Mouse (Mus musculus) c-Kit-positive CD71-positive TER-119-negative erythroid progenitor cells, embryonic 14.5 days (primary cell): ENCODE data around the gene Rcvrn.

Source experiments
- DNase-seq: peaks from one replicate; pipeline ENCODE4 v3.0.0-alpha.2; 2013; ENCODE audit warnings: low read depth

Gene Rcvrn

DNA sequence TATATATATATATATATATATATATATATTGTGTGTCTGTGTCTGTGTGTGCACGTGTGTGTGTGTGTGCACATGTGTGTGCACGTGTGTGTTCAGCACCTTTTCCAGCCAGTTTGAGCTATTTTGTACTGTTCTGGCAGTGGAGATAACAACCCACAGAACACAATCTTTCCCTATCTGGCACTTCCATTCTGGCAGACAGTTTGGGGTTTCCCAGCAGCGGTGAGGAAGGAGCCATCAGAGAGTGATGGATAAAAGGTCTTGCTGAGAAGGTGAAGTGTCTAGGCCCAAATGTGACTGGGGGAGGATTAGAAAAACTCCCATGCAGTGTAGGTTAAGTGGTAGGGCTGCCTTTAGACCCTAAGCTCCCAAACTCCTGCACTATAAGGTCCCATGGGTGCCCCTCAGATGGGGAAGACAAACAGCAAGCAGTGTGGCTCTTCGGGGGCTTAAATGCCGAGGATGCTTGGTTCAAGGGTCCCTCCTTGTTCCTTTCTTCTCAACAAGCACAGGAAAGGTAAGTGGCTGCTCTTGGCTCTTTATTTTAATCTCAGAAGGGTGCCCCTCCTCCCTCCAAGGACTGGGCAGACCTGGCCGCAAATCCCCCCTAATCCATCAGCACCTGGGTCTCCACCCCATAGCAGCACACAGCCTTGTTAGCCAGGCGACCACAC, at the start of gene Rcvrn:
Gene Rcvrn, plus strand, starts transcription at position 624 of the 674 bp plus-strand sequence.
- DNase-seq, result no peak

DNA sequence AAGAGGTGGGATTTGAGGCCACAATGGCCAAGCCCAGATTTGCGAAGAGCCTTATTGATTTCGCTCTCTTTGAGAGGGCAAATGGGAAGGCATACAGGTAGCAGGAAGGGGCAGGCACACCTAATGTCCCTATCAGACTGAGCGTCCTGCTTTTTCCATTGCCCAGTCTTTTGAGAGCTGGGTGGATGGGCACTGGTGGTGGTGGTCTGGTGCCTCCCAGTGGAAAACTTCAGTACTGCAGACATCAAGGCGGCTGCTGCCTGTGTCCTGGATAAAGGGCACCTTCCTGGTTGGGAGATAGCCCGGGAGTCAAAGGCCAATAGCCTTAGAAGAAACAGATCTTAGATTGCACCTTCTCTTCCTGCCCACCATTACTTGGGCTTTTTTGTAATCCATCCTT, 47.4 kb upstream of the Rcvrn start:
- DNase-seq, result no peak

DNA sequence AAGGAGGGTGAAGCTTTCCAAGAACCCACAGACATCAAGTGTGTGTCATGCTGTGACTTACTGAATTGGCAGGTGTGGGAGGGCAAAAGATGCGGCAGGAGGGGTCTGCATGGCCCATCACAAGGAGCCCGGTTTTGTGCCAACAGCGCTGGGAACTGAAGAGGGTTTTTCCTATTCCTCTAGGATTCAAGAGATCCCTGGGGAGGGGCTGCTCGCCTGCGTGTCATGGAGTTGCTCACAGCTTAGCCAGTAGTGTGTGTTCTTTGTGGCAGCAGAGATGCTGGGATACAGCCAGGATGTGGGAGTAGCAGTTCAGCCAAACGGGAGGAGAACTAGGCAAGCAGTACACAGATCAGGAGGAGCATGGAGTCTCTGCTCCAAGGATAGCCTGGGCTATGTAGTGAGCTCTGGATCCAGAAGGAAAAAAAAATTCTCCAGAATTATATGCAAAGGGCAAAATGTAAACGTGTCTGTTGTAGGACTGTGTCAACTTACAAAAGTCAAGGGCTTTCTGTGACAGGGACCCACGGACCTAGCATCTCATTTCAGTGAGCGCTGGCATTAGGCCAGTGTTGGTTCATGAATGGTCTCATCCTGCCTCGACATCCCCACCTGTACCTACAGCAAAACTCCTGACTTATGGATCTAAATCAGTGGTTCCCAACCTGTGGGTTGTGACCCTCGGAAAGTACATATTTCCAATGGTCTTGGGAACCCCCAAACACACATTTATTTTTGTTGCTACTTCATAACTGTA, 46.3 kb upstream of the Rcvrn start:
- no peak for DNase-seq

DNA sequence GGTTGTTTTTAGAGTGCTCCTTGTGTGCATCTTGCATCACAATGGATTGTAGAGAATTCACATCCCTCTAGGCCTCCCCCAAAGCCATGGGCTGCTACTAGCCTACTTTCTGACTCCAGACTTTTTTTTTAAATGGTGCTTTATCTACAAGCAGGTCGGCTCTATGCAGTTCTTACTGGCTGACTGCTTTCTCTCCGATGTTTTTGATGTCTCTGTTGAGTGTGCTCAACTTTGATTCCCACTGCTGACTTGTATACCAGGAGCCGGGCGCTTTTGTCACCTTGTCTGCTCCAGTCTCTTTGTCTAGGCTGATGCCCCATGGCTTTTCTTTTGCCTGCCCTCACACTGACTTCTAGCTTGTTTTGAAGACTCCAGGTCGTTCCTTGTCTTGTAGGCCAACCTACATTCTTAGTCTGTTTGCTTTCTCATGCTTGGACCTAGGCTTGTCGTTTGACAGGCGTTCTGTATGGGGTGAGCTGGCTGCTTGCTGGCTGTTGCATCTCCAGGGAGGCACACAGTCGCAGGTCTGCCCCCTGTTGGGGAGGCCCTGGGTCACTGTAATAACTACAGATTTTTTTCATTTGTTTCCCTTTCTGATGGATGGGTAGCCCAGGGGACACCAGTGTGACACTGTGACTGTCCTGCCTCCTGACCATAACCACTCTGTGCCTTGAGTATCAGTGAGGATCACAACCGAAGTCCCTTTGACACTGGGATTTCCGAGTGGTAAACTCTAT, 45.0 kb upstream of the Rcvrn start:
- no peak for DNase-seq

DNA sequence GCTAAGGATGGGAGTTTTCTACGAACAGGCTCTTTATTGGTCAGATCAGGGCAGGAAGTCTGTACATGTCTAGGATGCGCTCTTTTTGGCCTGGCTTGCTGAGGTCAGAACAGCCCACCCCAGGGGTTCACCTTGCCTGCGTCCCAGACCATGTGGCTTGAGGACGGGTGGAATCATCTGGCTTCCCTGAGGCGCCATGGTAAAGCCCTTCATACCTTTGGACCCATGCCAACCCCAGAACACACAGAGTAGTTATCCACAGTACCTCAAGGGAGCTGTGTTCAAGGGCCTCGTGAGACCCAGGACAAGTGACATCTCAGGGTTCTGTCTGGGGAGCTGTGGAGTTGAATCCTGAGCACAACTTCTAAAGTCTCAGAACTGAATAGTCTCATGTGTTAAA, 43.4 kb upstream of the Rcvrn start:
- DNase-seq, result no peak

DNA sequence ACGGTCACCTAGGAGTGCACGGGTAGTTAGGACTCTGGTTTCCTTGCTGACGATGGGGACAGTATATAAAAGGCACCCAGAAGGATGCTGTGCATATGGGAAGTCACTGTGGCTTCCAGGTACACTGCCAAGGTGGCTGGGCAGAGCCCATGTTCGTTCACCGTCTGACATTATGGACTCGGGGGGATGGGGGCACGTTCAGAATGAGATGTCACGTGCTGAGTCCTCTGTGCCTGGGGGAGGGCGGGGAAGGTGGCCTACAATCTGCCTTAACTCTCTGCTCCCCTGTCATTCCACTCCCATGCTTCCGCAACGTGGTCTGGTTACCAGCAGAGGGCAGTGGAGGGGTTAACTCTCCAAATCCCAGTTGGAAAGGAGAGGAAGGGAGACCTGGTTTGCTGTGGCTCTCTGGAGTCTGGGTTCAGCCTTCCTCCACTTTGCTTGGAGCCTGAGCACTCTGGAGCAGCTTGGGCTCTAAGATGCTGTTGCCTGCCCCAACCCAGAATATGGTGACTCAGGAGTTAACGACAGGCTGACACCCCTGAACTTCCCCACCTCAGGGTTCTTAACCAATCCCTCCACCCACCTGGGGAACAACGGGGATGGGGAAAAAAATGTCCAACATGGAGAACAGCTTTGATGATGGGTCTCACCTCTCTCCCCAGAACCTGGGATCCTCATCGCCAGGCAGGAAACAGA, 42.8 kb upstream of the Rcvrn start:
- DNase-seq, result no peak

DNA sequence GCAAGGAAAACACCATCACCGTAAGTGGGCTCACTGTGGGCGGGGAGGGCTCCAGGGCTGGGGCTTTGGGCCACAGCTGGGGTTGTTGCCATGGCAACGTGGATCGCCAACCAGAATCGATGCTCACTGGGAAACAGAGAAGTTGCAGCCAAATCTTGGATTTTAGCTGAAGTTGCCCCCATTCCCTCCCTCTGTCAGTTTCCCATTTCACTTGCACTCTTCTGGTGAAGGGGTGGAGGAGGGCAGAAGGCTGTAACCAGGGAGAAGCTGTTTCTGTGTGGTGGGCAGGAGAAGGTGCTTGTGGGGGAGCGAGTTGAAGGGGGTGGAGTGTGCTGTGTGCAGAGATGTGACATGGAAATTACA, 42.3 kb upstream of the Rcvrn start:
- no peak for DNase-seq

DNA sequence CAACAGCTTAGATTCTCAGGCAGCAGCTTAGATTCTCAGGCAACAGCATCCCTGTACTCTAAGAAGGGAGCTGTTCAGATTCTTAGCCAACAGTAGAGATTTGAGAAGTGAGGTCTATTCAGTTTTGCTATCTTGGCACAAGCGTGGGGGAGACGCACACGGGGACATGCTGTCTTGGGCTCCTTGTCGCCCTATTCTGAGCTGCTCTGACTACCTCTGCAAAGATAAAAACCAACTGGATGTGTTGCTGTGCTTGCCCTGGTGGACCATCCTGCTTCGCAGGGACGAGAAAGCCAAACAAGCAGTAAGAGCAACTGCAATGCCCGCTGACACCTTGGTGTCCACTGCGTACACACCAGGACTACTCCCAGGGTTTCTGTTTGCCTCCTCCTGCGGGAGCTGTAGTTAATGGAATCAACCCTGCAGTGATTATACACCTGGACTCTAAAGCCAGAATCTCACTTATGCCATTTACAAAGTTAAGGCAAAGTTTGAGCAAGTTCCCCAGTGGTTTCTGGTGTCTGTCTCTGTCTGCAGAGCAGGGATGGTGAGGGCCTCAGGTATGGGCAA, 41.5 kb upstream of the Rcvrn start:
- no peak for DNase-seq

DNA sequence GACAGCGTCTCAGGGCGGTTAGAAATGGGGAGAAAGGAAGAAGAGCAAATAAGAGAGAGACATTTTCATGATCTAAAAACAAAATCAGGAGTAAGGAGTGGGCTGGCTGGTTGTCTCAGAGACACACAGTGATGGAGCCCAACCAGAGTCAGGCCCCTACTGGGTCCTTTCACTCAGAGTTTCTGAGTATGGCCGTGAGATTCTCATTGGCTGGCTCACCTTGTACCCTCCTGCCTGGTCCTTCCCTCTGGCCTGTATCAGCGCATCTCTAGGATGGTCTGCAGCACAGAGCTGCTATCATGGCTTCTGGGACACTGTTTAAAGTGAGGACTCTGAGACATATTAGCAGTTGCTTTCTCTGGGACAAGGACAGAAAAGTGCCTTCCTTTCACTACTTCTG, 40.6 kb upstream of the Rcvrn start:
- no peak for DNase-seq

DNA sequence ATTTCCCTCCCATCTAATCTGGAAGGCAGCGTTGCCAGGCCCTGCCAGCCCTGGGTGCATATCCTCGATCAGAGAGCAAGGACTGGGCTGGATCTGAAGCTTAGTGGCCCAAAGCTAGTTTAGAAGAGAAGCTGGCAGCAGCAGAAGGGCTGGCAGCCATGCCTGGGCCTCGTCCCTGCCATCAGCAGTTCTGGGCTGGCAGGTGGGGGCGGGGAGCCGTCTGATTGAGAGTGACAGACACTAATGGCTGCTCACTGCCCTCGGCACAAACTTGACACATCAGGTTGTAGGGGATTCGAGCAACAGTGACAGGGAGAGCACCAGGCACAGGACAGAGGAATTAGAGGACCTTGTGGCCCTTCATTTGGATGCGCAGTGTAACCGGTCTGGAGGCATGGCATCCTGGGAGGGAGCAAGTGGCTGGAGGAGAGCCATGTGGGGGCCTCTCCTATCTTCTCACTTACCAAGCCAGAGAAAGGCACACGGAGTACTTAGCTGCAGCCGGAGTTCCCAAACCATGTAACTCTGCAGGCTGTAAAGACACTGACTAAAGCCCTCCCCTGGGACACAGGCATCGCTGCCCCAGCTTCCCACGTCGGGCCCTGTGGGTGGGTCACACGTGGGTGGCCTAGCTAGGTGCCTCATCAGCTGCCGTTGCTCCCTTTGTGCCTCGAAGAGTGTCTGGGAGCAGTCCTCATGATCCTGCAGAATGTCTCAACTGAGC, 39.7 kb upstream of the Rcvrn start:
- no peak for DNase-seq

DNA sequence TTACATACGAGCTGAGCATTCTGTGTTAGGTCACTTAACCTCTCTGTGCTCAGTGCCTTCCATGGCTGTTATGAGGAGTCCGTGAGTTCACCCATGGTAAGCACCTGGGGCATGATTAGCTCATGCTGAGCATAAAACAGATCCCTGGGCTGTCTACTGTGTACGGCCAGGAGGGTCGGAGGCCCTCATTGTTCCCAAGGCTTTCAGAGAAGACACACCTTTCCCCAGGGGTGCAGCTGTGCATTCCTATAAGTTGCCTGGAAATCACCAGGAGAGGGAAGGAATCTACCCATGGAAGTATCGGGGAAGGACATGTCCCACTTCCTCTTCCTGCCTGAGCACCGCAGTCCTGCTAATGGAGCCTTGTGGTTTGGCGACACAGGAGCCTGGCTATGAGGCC, 38.8 kb upstream of the Rcvrn start:
- no peak for DNase-seq

DNA sequence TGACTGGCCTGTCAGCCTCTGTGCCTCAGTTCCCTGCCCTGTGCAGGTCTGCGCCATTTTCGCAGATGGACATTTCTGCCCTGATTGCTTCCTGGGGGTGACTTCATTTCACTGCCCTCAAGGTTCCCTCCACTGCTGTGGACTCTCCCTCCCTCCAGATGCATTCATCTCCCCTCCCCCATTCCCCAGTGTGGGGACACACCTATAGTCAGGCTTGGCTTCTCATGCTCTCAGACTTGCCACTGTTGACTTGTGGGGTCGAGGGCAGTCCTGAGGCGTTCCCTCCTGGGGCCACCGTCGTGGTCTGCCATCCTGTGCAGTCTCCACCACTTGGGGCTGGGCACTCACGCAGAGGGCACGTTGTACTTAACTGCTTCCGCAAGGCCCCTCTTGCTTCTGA, 38.3 kb upstream of the Rcvrn start:
- DNase-seq, result no peak

DNA sequence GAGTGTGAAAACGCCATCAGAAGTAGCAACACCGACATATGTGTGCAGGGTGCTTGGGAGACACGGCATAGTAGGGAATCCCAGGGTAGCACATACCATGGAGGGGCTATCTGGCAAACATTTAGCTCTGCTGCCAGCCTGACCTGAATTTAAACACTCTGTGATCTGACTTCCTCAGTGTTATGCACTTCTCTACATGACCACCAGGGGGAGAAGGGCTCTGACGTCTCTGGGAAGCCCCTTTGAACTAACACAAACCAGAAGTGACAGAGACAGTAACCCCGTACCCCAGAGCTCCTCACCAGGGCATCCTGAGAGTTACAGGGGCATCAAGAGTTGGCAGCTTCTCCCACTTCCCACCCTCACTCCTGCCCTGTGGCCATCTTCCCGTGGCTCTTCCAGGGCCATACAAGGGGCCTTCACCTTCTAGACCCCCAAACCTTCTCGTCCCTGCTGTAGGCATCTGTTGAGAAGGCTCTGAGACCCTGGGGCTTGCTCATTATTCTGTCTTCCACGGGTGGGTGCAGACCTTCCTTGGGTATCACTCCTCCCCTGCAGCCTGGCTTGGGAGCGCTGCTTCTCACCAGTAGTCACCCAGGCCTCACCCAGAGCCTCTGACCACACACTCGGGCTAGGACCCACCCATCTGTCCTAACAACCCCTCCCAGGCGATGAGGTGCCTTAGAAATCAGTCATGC, 37.3 kb upstream of the Rcvrn start:
- peak; percentile 19 for DNase-seq

DNA sequence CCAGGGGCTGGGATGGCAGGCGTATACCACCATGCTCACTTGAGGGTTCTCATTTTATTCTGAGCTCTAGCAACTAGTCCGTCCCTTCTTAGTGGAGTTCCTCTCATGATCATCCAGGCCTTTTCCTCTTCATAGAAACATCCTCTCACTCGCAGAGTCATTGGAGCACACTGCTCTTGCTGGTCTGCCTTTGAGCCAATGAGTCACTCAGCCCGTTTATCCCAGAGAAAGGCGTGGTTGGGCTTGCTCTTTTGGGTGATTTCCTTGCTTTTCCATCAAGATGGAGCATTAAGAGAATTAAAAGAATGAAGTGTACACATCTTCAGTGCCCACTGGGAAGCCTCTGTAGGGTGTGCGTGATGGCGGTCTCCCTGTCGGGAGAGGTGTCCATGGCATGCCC, 33.7 kb upstream of the Rcvrn start:
- no peak for DNase-seq

DNA sequence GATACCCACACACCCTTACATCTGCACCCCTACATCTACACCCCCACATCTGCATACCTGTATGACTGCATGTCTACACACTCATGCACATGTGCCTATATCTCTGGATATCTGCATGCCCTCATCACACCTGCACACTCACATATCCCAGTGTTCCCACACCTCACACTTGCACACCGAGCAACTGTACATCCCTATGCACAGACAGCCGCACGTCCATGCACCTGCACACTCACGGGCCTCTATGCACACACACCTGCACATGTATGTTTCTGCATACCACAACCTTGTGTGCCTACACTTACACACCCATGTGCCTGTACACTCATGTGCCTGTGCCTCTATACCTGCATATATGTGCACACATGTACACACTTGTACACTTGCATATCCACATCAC, 31.7 kb upstream of the Rcvrn start:
- DNase-seq, result no peak

DNA sequence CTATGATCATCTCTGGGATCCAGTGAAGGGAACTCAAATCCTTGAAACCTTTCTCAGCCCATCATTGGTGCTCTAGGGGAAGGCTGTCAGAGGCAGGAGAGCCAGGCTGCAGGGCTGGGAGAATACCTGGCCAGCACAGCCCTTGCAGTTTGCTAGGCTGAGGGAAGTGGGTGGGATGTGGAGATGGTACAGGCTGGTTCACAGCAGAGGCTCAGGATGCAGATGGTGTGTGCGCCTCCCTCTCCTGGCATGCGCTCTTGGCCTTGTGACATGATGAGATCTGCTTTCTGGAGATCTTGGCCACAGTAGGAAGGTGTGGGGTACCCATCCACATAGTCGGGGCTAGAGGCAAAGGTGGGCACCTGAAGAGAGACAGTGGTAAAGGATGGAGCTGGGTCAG, 30.9 kb upstream of the Rcvrn start:
- no peak for DNase-seq

DNA sequence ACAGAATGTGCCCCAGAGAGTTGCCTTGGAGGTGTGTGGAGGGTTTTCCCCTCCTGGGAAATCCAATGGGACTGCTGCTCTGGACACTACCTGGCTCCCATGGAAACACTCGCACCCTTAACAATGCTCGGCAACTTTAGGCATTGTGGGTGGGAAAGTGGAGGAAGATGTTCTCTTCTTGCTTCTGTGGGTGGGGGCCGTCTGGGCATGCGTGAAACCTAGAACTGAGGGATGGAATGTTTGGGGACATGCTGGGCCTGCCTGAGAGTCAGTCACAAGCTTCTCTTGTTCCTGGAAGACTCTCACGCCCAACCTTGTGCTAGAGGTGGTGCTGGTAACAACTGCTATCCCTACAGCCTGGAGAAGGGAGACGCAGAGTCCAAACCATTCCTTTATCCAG, 30.2 kb upstream of the Rcvrn start:
- no peak for DNase-seq

DNA sequence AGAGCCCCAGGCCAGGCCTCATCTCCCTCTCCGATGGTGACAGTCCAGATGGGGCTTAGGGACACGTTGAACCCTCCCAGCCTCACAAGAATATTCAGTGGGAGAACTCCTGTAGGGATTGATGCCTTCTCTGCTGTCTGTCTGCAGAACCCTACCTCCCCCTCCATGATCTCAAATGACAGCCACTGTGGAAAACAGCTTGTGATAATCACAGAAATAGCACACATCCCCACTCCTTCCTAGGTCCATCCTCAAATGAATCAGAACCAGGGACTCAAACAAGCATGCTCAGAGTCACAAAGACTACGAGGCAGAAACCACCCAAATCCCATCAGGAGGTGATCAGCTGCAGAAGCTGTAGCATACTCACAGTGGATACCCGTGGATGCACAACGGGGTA, 29.0 kb upstream of the Rcvrn start:
- no peak for DNase-seq

DNA sequence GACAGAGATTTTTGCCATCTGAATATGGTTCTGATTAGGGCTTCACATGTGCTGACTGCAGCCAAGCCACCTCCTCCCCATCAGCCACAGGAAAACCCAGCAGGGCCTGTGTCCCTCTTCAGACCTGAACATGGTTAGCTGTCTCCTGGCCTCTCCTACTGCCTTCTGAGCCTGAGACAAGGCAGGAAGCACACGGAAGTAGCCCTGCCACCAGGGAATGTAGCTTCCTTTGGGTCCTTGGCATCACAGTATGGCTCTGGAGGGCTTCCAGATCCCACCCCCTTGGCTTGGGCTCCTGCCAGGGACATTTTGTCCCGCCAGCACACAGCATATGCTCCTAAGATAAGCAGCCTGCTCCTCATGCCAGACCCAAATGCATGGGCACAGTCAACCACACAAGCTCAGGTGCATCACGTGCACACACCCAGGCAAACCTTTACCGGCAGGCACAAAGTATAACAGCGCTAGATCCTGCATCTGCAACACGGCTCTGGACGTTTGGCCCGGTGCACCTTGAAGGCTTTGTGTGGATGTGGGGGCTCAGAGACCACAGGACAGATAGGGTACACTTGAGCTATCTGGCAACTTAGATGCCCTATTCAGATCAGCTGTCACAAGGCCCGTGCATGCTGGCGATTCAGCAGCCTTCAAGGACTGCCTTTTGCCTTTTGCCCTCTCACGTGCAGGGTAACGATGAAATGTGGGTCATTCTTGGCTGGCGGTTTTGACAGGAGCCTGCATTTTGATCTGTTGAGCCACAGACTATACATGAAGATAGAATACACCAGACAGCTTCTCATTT, 27.4 kb upstream of the Rcvrn start:
- no peak for DNase-seq

DNA sequence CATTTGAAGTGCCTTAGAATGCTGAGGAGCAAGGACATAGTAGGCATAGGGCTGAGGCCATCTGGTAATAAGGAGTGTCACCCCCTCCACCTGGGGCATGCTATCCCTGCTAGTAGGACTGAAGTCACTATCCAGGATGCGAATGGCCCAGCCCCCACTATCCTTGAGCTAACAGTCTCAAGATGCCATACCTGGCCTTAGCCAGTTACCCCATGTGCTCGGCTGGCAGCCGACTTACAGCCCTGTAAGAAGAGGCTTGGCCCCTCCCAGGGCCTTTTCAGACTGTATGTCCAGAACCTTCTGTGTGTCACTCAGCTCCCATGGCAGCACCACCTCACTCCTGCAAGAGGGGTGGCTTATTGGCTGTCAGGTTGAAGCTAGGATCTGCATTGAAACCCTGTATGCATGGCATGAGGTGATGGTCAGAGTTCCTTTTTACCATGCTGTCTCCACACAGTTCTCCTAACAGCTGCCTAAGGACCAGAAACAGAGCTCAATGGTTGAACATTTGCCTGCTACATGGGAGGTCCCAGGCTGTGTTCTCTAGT, 26.6 kb upstream of the Rcvrn start:
- DNase-seq, result no peak
